Mouse (Mus musculus): Measurements from ENCODE around the gene Ip6k1. TPM values are rescaled to one million over a fixed set of nuclear protein-coding genes. Genes with fewer than 3 reads are reported as not detected.

Ip6k1 gene
- polyA plus RNA-seq, 1 experiment: 116 TPM

DNA sequence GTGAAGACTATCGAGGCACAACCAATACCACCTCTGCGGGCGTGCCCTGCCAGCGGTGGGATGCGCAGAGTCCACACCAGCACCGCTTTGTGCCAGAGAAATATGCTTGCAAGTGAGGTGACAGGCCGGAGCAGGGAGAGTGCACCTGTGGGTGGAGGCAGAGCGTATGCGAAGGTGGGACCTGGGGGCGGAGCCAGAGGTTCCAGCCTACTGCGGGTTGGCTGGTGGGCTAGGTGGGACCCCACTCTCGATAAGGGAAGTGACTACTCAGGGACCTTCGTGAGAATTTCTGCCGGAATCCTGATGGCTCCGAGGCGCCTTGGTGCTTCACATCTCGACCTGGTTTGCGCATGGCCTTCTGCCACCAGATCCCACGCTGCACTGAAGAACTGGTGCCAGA is 80.2 kb downstream of the Ip6k1 start:
- no peak for DNase-seq
- TF ChIP-seq POLR2A (IDR thresholded peaks at IDR 0.05; ENCODE audit: borderline replicate concordance, extremely low read depth, low read depth, low read length): no peak
- no peak for TF ChIP-seq CTCF (IDR thresholded peaks at IDR 0.05; ENCODE audit: insufficient read depth, low read length)
- Histone ChIP-seq H3K4me1 (ENCODE audit: control insufficient read depth, insufficient read depth, low read length) (peaks cover 3% of the 10 kb centered on the region; the same call in 1 of the 2 replicates), H3K4me3 (replicated peaks; ENCODE audit: extremely low read depth, low read depth, low read length) (no peak overlapping the region)
- 8% methylated on average over 19 of the region's 19 CpGs for WGBS

- no peak within 1 kb of the TSS for H3K4me3 ChIP-seq (replicated peaks; ENCODE audit: extremely low read depth, low read depth, low read length)
Measured at GRCm38 (mm10) chr9:108082988-108083431, 80.7 kb downstream of the Ip6k1 start, which contains the start of gene Rnf123. Gene Rnf123 (minus strand): TSS chr9:108083346.

DNA sequence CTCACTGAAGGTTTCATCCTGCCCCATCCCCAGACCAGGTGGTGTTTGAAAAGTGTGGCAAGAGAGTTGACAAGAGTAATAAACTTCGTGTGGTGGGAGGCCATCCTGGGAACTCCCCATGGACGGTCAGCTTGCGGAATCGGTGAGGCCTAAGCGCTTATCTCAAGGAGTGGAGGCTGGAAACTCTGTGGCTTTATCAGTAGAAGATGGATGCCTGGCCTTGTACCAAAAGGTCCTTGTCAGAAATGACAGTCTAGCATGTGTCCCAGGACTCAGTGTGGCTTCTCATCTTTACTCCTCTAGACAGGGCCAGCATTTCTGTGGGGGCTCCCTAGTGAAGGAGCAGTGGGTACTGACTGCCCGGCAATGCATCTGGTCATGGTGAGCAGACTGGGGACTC is 81.3 kb downstream of the Ip6k1 start:
- WGBS: 53% methylated on average over 6 of the region's 6 CpGs

More at GRCm38 (mm10) chr9:108082988-108083431, 80.7 kb downstream of the Ip6k1 start, which contains the start of gene Rnf123:
- no peak for TF ChIP-seq CTCF (IDR thresholded peaks at IDR 0.05; ENCODE audit: insufficient read depth, low read length)
- 0 out of 2 replicates have a peak, but pooled peaks have one; percentile 6 for TF ChIP-seq POLR2A (IDR thresholded peaks at IDR 0.05; ENCODE audit: borderline replicate concordance, extremely low read depth, low read depth, low read length)
- no peak for DNase-seq
- WGBS: 25% methylated on average over 12 of the region's 12 CpGs
- peaks cover 3% of the 10 kb centered on the region; the same call in 1 of the 2 replicates for H3K4me1 ChIP-seq (ENCODE audit: control insufficient read depth, insufficient read depth, low read length)

GRCm38 (mm10) chr9:108085261-108085660 is 83.0 kb downstream of the Ip6k1 start:
- DNase-seq: no peak
- no peak for TF ChIP-seq POLR2A (IDR thresholded peaks at IDR 0.05; ENCODE audit: borderline replicate concordance, extremely low read depth, low read depth, low read length)
- no peak for TF ChIP-seq CTCF (IDR thresholded peaks at IDR 0.05; ENCODE audit: insufficient read depth, low read length)
- 88% methylated on average over 4 of the region's 4 CpGs for whole genome bisulfite sequencing
- Histone ChIP-seq H3K4me3 (replicated peaks; ENCODE audit: extremely low read depth, low read depth, low read length) (no peak overlapping the region), H3K4me1 (ENCODE audit: control insufficient read depth, insufficient read depth, low read length) (no peaks in the 10 kb centered on the region)

More for the DNA sequence above, 81.3 kb downstream of the Ip6k1 start:
- peaks cover 3% of the 10 kb centered on the region; the same call in 1 of the 2 replicates for H3K4me1 ChIP-seq (ENCODE audit: control insufficient read depth, insufficient read depth, low read length)
- H3K4me3 ChIP-seq (replicated peaks; ENCODE audit: extremely low read depth, low read depth, low read length): no peak overlapping the region
- TF ChIP-seq CTCF (IDR thresholded peaks at IDR 0.05; ENCODE audit: insufficient read depth, low read length) (no peak), POLR2A (IDR thresholded peaks at IDR 0.05; ENCODE audit: borderline replicate concordance, extremely low read depth, low read depth, low read length) (no peak)
- DNase-seq: no peak

- Histone ChIP-seq H3K4me1 (ENCODE audit: control insufficient read depth, insufficient read depth, low read length) (peaks cover 4% of the 10 kb centered on the region), H3K4me3 (replicated peaks; ENCODE audit: extremely low read depth, low read depth, low read length) (no peak overlapping the region)
- TF ChIP-seq POLR2A (IDR thresholded peaks at IDR 0.05; ENCODE audit: borderline replicate concordance, extremely low read depth, low read depth, low read length) (no peak), CTCF (IDR thresholded peaks at IDR 0.05; ENCODE audit: insufficient read depth, low read length) (no peak)
- DNase-seq: no peak
- WGBS: 95% methylated on average over 7 of the region's 7 CpGs
Measured at GRCm38 (mm10) chr9:108090611-108091120, 88.4 kb downstream of the Ip6k1 start.

GRCm38 (mm10) chr9:108093586-108093985 is 91.3 kb downstream of the Ip6k1 start:
- TF ChIP-seq POLR2A (IDR thresholded peaks at IDR 0.05; ENCODE audit: borderline replicate concordance, extremely low read depth, low read depth, low read length) (no peak), CTCF (IDR thresholded peaks at IDR 0.05; ENCODE audit: insufficient read depth, low read length) (no peak)
- no peak overlapping the region for H3K4me3 ChIP-seq (replicated peaks; ENCODE audit: extremely low read depth, low read depth, low read length)
- 66% methylated on average over 10 of the region's 10 CpGs for WGBS
- peaks cover 4% of the 10 kb centered on the region for H3K4me1 ChIP-seq (ENCODE audit: control insufficient read depth, insufficient read depth, low read length)
- DNase-seq: no peak

DNA sequence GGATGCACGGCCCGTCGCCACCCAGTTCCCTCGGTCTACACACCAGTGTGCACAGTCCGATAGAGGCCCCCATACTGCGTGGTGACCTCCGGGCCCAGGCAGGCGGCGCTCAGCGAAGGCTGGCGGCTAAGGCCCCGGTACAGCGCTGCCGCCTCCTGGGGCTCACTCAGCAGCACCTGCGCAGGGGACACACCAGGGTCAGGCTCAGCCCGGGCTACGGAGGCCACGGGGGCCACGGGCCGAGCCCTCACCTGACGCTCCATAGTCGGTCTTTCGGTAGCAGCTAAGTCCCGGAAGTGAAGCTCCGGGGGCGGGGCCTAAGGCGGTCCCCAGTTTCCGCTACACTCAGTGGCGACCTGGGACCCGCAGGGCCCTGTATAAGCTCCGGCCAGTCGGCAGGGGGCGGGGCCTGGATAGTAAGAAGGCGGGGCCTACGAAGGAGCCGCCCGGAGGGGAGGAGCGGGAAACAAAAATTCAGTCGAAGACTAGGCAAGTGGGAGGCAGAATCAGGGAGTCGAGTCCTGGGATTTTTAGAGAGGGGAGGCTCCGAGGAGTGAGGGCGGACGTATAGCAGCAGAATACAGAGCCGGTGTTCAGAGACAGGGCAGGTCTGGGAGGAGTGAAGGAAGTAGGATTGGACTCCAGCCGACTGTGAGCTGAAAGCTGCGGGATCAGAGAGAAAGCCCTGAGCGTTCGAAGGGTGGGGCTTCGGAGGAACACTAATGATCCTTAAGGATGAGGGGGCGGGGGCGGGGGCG is 92.1 kb downstream of the Ip6k1 start, which contains the start of gene Apeh:
TSS of gene Apeh (minus strand) at position 423 of the 758 bp plus-strand sequence.
- 2% methylated on average over 52 of the region's 52 CpGs for WGBS
- no peak for TF ChIP-seq CTCF (IDR thresholded peaks at IDR 0.05; ENCODE audit: insufficient read depth, low read length)
- TF ChIP-seq POLR2A (IDR thresholded peaks at IDR 0.05; ENCODE audit: borderline replicate concordance, extremely low read depth, low read depth, low read length): peak; percentile 34; the same call in 1 of the 2 replicates
- peaks cover 4% of the 10 kb centered on the region for H3K4me1 ChIP-seq (ENCODE audit: control insufficient read depth, insufficient read depth, low read length)
- DNase-seq: peak; percentile 96
- peak within 1 kb of the TSS; percentile 82 for H3K4me3 ChIP-seq (replicated peaks; ENCODE audit: extremely low read depth, low read depth, low read length)

DNA sequence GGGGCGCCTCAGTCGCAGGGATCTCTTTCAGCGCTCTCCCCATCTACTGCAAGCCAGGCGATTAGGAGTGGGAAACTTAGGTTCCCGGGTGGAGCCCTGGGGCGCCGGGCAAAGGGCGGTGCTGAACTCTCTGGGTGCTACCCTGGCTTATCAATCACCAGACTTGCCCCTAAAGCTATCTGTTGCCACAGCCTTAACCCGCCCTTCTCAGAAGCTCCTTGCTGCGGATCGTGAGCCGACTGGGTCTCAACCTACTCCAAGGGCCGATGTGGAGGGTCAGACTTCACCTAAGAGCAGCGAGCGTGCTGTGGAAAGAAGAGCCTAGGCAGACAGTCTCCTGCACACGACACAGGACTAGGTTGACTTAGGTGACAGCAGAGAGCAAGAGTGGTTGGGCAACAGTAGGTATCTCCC is 92.7 kb downstream of the Ip6k1 start:
- peak; percentile 48 for DNase-seq
- TF ChIP-seq POLR2A (IDR thresholded peaks at IDR 0.05; ENCODE audit: borderline replicate concordance, extremely low read depth, low read depth, low read length) (no peak), CTCF (IDR thresholded peaks at IDR 0.05; ENCODE audit: insufficient read depth, low read length) (no peak)
- Histone ChIP-seq H3K4me1 (ENCODE audit: control insufficient read depth, insufficient read depth, low read length) (peaks cover 4% of the 10 kb centered on the region), H3K4me3 (replicated peaks; ENCODE audit: extremely low read depth, low read depth, low read length) (peak overlapping the region; percentile 82)
- WGBS: under 1% methylated on average over 16 of the region's 16 CpGs

- Histone ChIP-seq H3K4me3 (replicated peaks; ENCODE audit: extremely low read depth, low read depth, low read length) (peak overlapping the region; percentile 46), H3K4me1 (ENCODE audit: control insufficient read depth, insufficient read depth, low read length) (peaks cover 4% of the 10 kb centered on the region)
- peak; percentile 46 for DNase-seq
- TF ChIP-seq POLR2A (IDR thresholded peaks at IDR 0.05; ENCODE audit: borderline replicate concordance, extremely low read depth, low read depth, low read length) (no peak), CTCF (IDR thresholded peaks at IDR 0.05; ENCODE audit: insufficient read depth, low read length) (peak; percentile 77)
- WGBS: 4% methylated on average over 3 of the region's 3 CpGs
Measured at GRCm38 (mm10) chr9:108095518-108095917, 93.2 kb downstream of the Ip6k1 start.

Measured in lung, adult 2 months (tissue).